In the genomic region with DNA sequence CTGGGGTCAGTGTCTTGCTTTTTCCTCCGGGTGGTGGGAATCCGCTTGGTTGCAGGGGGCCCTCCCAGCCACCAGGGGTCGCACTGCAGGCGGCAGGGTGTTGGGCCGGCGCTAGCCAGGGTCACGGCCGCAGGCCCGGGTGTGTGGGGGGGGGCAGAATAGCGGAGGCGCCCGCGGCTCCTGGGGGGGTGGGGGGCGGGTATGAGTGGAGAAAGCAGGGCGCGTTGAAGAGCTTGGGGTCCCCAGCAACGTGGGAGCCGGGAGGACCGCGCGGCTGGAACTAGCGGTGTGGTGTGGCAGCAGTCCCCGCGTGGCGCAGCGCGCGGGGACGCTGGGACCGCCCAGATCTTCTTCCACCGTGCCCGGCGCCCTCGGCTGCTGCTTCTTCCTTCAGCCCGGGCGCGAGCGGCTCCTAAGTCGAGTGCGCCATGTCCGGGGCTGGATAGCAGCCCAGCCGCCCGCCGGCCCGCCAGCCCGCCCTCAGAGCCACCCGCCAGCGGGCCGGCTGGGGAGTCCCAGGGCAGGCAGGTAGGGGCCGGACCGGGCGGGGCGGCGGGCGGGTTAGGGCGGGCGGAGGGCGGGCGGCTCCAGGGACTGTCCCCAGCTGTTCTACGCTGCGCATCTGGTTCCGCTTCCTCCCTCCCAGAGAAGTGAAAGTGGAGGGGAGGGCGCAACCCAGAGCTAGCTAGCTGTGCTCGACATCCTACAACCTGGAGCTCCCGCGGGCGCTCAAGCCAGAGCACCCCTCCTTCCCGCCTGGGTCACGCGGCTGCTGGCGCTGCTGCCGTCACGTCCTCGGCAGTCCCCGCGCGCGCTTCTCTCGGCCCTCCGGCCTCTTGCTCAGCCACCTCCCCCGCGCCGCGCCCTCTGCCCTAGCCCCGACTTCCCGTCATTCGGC, we compare ENCODE assay signal across 8 mouse cellular contexts. TPM values are rescaled to one million over a fixed set of nuclear protein-coding genes. Genes with fewer than 3 reads are reported as not detected.
A peak's percentile ranks its signal among the peaks of the same experiment; 100 is the strongest.
DNase-seq lines count a peak whose midpoint lies in the region; ATAC-seq lines count a peak whose summit lies in the region.

Gene Dennd4b, plus strand, starts transcription at position 152 of the 898 bp plus-strand sequence.

- H3K4me2 ChIP-seq in intestine, embryonic 16.5 days (ENCODE audit: low read depth, low read length): peak within 1 kb of the TSS; percentile 85

- WGBS in embryonic facial prominence, embryonic 10.5 days: under 1% methylated on average over 87 of the region's 87 CpGs
- under 1% methylated on average over 76 of the region's 87 CpGs for WGBS in intestine, embryonic 16.5 days
- under 1% methylated on average over 81 of the region's 87 CpGs for WGBS in midbrain, embryonic 10.5 days

- peak; percentile 97 for ATAC-seq in intestine, embryonic 16.5 days

- H3K9me3 ChIP-seq in embryonic facial prominence, embryonic 10.5 days: no peaks in the 10 kb centered on the region
- no peaks in the 10 kb centered on the region for H3K9me3 ChIP-seq in intestine, embryonic 16.5 days (ENCODE audit: control insufficient read depth, low read length)
- no peaks in the 10 kb centered on the region for H3K9me3 ChIP-seq in midbrain, embryonic 10.5 days (replicated peaks)

- H3K9ac ChIP-seq in intestine, embryonic 16.5 days (ENCODE audit: low read depth, low read length): peak within 1 kb of the TSS; percentile 89

- peaks cover 62% of the 10 kb centered on the region for H3K36me3 ChIP-seq in embryonic facial prominence, embryonic 10.5 days (replicated peaks)
- peaks cover 18% of the 10 kb centered on the region for H3K36me3 ChIP-seq in intestine, embryonic 16.5 days (ENCODE audit: control insufficient read depth, insufficient read depth, low read length)
- H3K36me3 ChIP-seq in midbrain, embryonic 10.5 days: peaks cover 69% of the 10 kb centered on the region

- no peaks in the 10 kb centered on the region for H3K27me3 ChIP-seq in embryonic facial prominence, embryonic 10.5 days (replicated peaks; ENCODE audit: low read depth, poor library complexity, severe bottlenecking)
- no peaks in the 10 kb centered on the region for H3K27me3 ChIP-seq in intestine, embryonic 16.5 days (replicated peaks; ENCODE audit: control insufficient read depth, insufficient read depth, low read length)
- H3K27me3 ChIP-seq in midbrain, embryonic 10.5 days (ENCODE audit: low read depth, poor library complexity, severe bottlenecking): no peaks in the 10 kb centered on the region

- peak; percentile 97 for DNase-seq in adrenal gland, postnatal 10 days
- DNase-seq in embryonic facial prominence, embryonic 10.5 days (ENCODE audit: low spot score): peak; percentile 93
- no peak for DNase-seq in gonadal fat pad, adult 2 months (ENCODE audit: low read depth)
- peak; percentile 88 to 89 for DNase-seq in left cerebral cortex, postnatal 36 days (ENCODE audit: low spot score in 2 of 2)
- peak; percentile 91 for DNase-seq in midbrain, embryonic 10.5 days (ENCODE audit: low spot score)
- DNase-seq in right cerebral cortex, postnatal 36 days (ENCODE audit: low spot score in 2 of 2): peak; percentile 77 to 80
- DNase-seq in urinary bladder, postnatal 4 days (ENCODE audit: low spot score in 2 of 2): peak; percentile 86 to 94

- peak within 1 kb of the TSS; percentile 97 for H3K27ac ChIP-seq in embryonic facial prominence, embryonic 10.5 days (replicated peaks)
- H3K27ac ChIP-seq in intestine, embryonic 16.5 days (ENCODE audit: low read length): peak within 1 kb of the TSS; percentile 98
- H3K27ac ChIP-seq in midbrain, embryonic 10.5 days (replicated peaks): peak within 1 kb of the TSS; percentile 98

- intact Hi-C loops in left cerebral cortex, postnatal 36 days (cut with DNase I): loop anchor here (10.0 kb wide), 1 partner anchor 110 kb away; no protein-coding TSS in a partner anchor

- H3K4me1 ChIP-seq in embryonic facial prominence, embryonic 10.5 days: peaks cover 24% of the 10 kb centered on the region
- H3K4me1 ChIP-seq in intestine, embryonic 16.5 days (ENCODE audit: control insufficient read depth, insufficient read depth, low read length): peaks cover 8% of the 10 kb centered on the region
- H3K4me1 ChIP-seq in midbrain, embryonic 10.5 days: peaks cover 30% of the 10 kb centered on the region

- H3K4me3 ChIP-seq in embryonic facial prominence, embryonic 10.5 days: peak within 1 kb of the TSS; percentile 82
- peak within 1 kb of the TSS; percentile 83 for H3K4me3 ChIP-seq in intestine, embryonic 16.5 days (ENCODE audit: low read length)
- H3K4me3 ChIP-seq in midbrain, embryonic 10.5 days: peak within 1 kb of the TSS; percentile 91

RNA-seq across cellular contexts. Expression of gene Dennd4b, which starts in this region (rescaled TPM):
- 10 to 100 TPM in 1 of 2 experiments, 1 to 10 TPM in 1; 8.5 to 17.0 TPM for total RNA-seq in adrenal gland, postnatal 10 days (2021)
- 4.3 and 5.3 TPM in 2 replicates for polyA plus RNA-seq in embryonic facial prominence, embryonic 10.5 days (2016; fragmentation: Nextera tagmentation; extraction: Ambion mirVana)
- polyA plus RNA-seq in gonadal fat pad, adult 2 months (2012; rRNA removed): 12.5 and 13.2 TPM in 2 replicates
- 2.3 and 2.4 TPM in 2 replicates for polyA plus RNA-seq in intestine, embryonic 16.5 days (2015; fragmentation: Nextera tagmentation; extraction: Ambion mirVana)
- total RNA-seq in left cerebral cortex, postnatal 36 days (2021): 10 to 100 TPM; 34.8 to 39.8 TPM
- polyA plus RNA-seq in midbrain, embryonic 10.5 days (2016; fragmentation: Nextera tagmentation; extraction: Ambion mirVana): 6.9 and 7.0 TPM in 2 replicates
